Mouse (Mus musculus): ENCODE results near the gene Ssc5d.

GRCm38 (mm10) chr7:4971068-4971467 is 45.5 kb downstream of the Ssc5d start, which contains the start of gene Sbk3:
- TF ChIP-seq CTCF (conservative IDR thresholded peaks at IDR 0.05; ENCODE audit: low read length) (no peak), POU5F1 (IDR thresholded peaks at IDR 0.05; ENCODE audit: borderline replicate concordance, low read length) (no peak)
